Mouse (Mus musculus): Measurements from ENCODE around the gene Mrpl43.

Mrpl43 gene

GRCm38 (mm10) chr19:45007425-45008191 is 1.4 kb upstream of the Mrpl43 start:
- DNase-seq (ENCODE audit: low spot score in 2 of 2): no peak

- DNase-seq (ENCODE audit: low spot score in 2 of 2): no peak
Measured at GRCm38 (mm10) chr19:45007021-45007420, 779 bp upstream of the Mrpl43 start.

GRCm38 (mm10) chr19:45005444-45005843 is 798 bp downstream of the Mrpl43 start, which contains the start of gene Twnk:
Gene Twnk (plus strand): TSS chr19:45005663.
- DNase-seq (ENCODE audit: low spot score in 2 of 2): no peak

- DNase-seq (ENCODE audit: low spot score in 2 of 2): no peak
Measured at GRCm38 (mm10) chr19:45003740-45004516, 2.3 kb downstream of the Mrpl43 start.

- no peak for DNase-seq (ENCODE audit: low spot score in 2 of 2)
Measured at GRCm38 (mm10) chr19:45002301-45002700, 3.9 kb downstream of the Mrpl43 start.

- DNase-seq (ENCODE audit: low spot score in 2 of 2): no peak
Measured at GRCm38 (mm10) chr19:44999647-45000046, 6.6 kb downstream of the Mrpl43 start.

- no peak for DNase-seq (ENCODE audit: low spot score in 2 of 2)
Measured at GRCm38 (mm10) chr19:44997786-44998185, 8.5 kb downstream of the Mrpl43 start.

- no peak for DNase-seq (ENCODE audit: low spot score in 2 of 2)
Measured at GRCm38 (mm10) chr19:44992712-44993111, 13.5 kb downstream of the Mrpl43 start.

- DNase-seq (ENCODE audit: low spot score in 2 of 2): no peak
Measured at GRCm38 (mm10) chr19:44992246-44992645, 14.0 kb downstream of the Mrpl43 start.

- no peak for DNase-seq (ENCODE audit: low spot score in 2 of 2)
Measured at GRCm38 (mm10) chr19:44991031-44991430, 15.2 kb downstream of the Mrpl43 start.

- DNase-seq (ENCODE audit: low spot score in 2 of 2): no peak
Measured at GRCm38 (mm10) chr19:44989567-44990495, 16.4 kb downstream of the Mrpl43 start.

- no peak for DNase-seq (ENCODE audit: low spot score in 2 of 2)
Measured at GRCm38 (mm10) chr19:44988831-44989566, 17.2 kb downstream of the Mrpl43 start, which contains the start of gene Sema4g. Gene Sema4g (plus strand): TSS chr19:44989101.

- DNase-seq (ENCODE audit: low spot score in 2 of 2): no peak
Measured at GRCm38 (mm10) chr19:44988321-44988720, 17.9 kb downstream of the Mrpl43 start.

- DNase-seq (ENCODE audit: low spot score in 2 of 2): no peak
Measured at GRCm38 (mm10) chr19:44987851-44988250, 18.4 kb downstream of the Mrpl43 start.

- DNase-seq (ENCODE audit: low spot score in 2 of 2): no peak
Measured at GRCm38 (mm10) chr19:44987004-44987403, 19.2 kb downstream of the Mrpl43 start.

GRCm38 (mm10) chr19:44985159-44985988 is 20.9 kb downstream of the Mrpl43 start:
- DNase-seq (ENCODE audit: low spot score in 2 of 2): no peak

- no peak for DNase-seq (ENCODE audit: low spot score in 2 of 2)
Measured at GRCm38 (mm10) chr19:44984420-44984819, 21.8 kb downstream of the Mrpl43 start.

GRCm38 (mm10) chr19:44983366-44983765 is 22.9 kb downstream of the Mrpl43 start:
- DNase-seq (ENCODE audit: low spot score in 2 of 2): no peak

GRCm38 (mm10) chr19:44982477-44983115 is 23.6 kb downstream of the Mrpl43 start:
- no peak for DNase-seq (ENCODE audit: low spot score in 2 of 2)

GRCm38 (mm10) chr19:44980787-44981186 is 25.5 kb downstream of the Mrpl43 start:
- DNase-seq (ENCODE audit: low spot score in 2 of 2): no peak
